18 mouse cellular contexts compared by ENCODE assay signal in genomic region chr16:91348588-91349330, GRCm38 (mm10). TPM values are rescaled to one million over a fixed set of nuclear protein-coding genes. Genes with fewer than 3 reads are reported as not detected.
DNase-seq lines count a peak whose midpoint lies in the region; ATAC-seq lines count a peak whose summit lies in the region.
"Had no signal": no experiment of that assay in that cellular context is flagged by ENCODE, and none has a peak within 500 bp of the region (broad histone marks: within the 10 kb centered on the region; RNA-seq: fewer than 3 reads in every experiment).

No protein-coding gene starts in this region.

- H3K4me2 ChIP-seq in heart, embryonic 11.5 days = no peak overlapping the region
- 0 out of 2 replicates have a peak overlapping the region, but pooled peaks have one; percentile 15 for H3K4me2 ChIP-seq in neural tube, embryonic 15.5 days
- H3K4me2 ChIP-seq in midbrain, embryonic 16.5 days (ENCODE audit: low read length) = peak overlapping the region; percentile 21; the same call in 1 of the 2 replicates
- H3K4me2 ChIP-seq in kidney, embryonic 16.5 days (replicated peaks; ENCODE audit: low read depth, low read length) = no peak overlapping the region

- 74% methylated on average over 28 of the region's 28 CpGs for WGBS in heart, embryonic 11.5 days (ENCODE audit: insufficient replicate concordance)
- WGBS in neural tube, embryonic 15.5 days = 73% methylated on average over 28 of the region's 28 CpGs
- 55% methylated on average over 24 of the region's 28 CpGs for WGBS in midbrain, embryonic 16.5 days
- WGBS in kidney, embryonic 16.5 days = 67% methylated on average over 19 of the region's 28 CpGs

- H3K36me3 ChIP-seq in heart, embryonic 11.5 days (ENCODE audit: control insufficient read depth, insufficient read depth, low read length) = no peaks in the 10 kb centered on the region
- no peaks in the 10 kb centered on the region for H3K36me3 ChIP-seq in neural tube, embryonic 15.5 days
- H3K36me3 ChIP-seq in midbrain, embryonic 16.5 days (ENCODE audit: control insufficient read depth, insufficient read depth, low read length) = no peaks in the 10 kb centered on the region
- no peaks in the 10 kb centered on the region for H3K36me3 ChIP-seq in kidney, embryonic 16.5 days (ENCODE audit: insufficient read depth, low read length)

- DNase-seq in heart, adult 11 months = peak; percentile 93
- no peak for DNase-seq in neural tube, embryonic 10.5 days (ENCODE audit: extremely low spot score, low spot score)
- DNase-seq in ZHBTc4 (ENCODE audit: low read depth, low spot score) = peak; percentile 33
- DNase-seq: heart, postnatal 4 days; lung, postnatal 36 days had no signal

- no peak overlapping the region for H3K4me3 ChIP-seq in heart, embryonic 11.5 days (ENCODE audit: low read depth, low read length)
- H3K4me3 ChIP-seq in neural tube, embryonic 15.5 days (replicated peaks) = no peak overlapping the region
- H3K4me3 ChIP-seq in midbrain, embryonic 16.5 days (ENCODE audit: low read depth, low read length) = no peak overlapping the region
- no peak overlapping the region for H3K4me3 ChIP-seq in kidney, embryonic 16.5 days (ENCODE audit: low read length)
- H3K4me3 ChIP-seq: myocyte had no signal

- ATAC-seq in heart, embryonic 11.5 days (replicated peaks; ENCODE audit: insufficient number of reproducible peaks, low FRiP score, low TSS enrichment) = no peak
- ATAC-seq in neural tube, embryonic 15.5 days (ENCODE audit: low FRiP score) = no peak
- ATAC-seq in midbrain, embryonic 16.5 days = no peak
- no peak for ATAC-seq in kidney, embryonic 16.5 days (ENCODE audit: low FRiP score, low TSS enrichment)
- ATAC-seq in megakaryocyte-erythroid progenitor cell, adult 5-6 weeks (replicated peaks; ENCODE audit: low FRiP score, low TSS enrichment, poor library complexity, severe bottlenecking) = no peak

- H3K9ac ChIP-seq in heart, embryonic 11.5 days (ENCODE audit: low read depth, low read length) = no peak overlapping the region
- H3K9ac ChIP-seq in neural tube, embryonic 15.5 days (replicated peaks) = no peak overlapping the region
- no peak overlapping the region for H3K9ac ChIP-seq in midbrain, embryonic 16.5 days (ENCODE audit: low read depth, low read length)
- no peak overlapping the region for H3K9ac ChIP-seq in kidney, embryonic 16.5 days (replicated peaks; ENCODE audit: low read length)

- H3K27ac ChIP-seq in heart, embryonic 11.5 days (ENCODE audit: low read depth, low read length) = no peak overlapping the region
- no peak overlapping the region for H3K27ac ChIP-seq in neural tube, embryonic 15.5 days (replicated peaks)
- H3K27ac ChIP-seq in midbrain, embryonic 16.5 days (ENCODE audit: low read length) = no peak overlapping the region
- H3K27ac ChIP-seq in kidney, embryonic 16.5 days (ENCODE audit: low read length) = no peak overlapping the region
- H3K27ac ChIP-seq: kidney, postnatal 0 days; stomach, postnatal 0 days had no signal

- peaks cover 15% of the 10 kb centered on the region for H3K27me3 ChIP-seq in heart, embryonic 11.5 days (ENCODE audit: control insufficient read depth, insufficient read depth, low read length)
- H3K27me3 ChIP-seq in neural tube, embryonic 15.5 days (replicated peaks) = peaks cover 58% of the 10 kb centered on the region
- H3K27me3 ChIP-seq in midbrain, embryonic 16.5 days (ENCODE audit: control insufficient read depth, insufficient read depth, low read depth, low read length) = peaks cover 15% of the 10 kb centered on the region
- H3K27me3 ChIP-seq in kidney, embryonic 16.5 days (ENCODE audit: insufficient read depth, low read length) = peaks cover 39% of the 10 kb centered on the region

- H3K9me3 ChIP-seq in heart, embryonic 11.5 days (replicated peaks; ENCODE audit: control insufficient read depth, low read length) = no peaks in the 10 kb centered on the region
- H3K9me3 ChIP-seq in neural tube, embryonic 15.5 days (replicated peaks) = no peaks in the 10 kb centered on the region
- H3K9me3 ChIP-seq in midbrain, embryonic 16.5 days (replicated peaks; ENCODE audit: control insufficient read depth, low read length, poor library complexity, severe bottlenecking) = no peaks in the 10 kb centered on the region
- H3K9me3 ChIP-seq in kidney, embryonic 16.5 days (ENCODE audit: low read length) = no peaks in the 10 kb centered on the region

- H3K4me1 ChIP-seq in heart, embryonic 11.5 days (ENCODE audit: control insufficient read depth, insufficient read depth, low read length) = no peaks in the 10 kb centered on the region
- H3K4me1 ChIP-seq in neural tube, embryonic 15.5 days = peaks cover 13% of the 10 kb centered on the region
- H3K4me1 ChIP-seq in midbrain, embryonic 16.5 days (ENCODE audit: control insufficient read depth, insufficient read depth, low read length) = peaks cover 4% of the 10 kb centered on the region; the same call in 1 of the 2 replicates
- no peaks in the 10 kb centered on the region for H3K4me1 ChIP-seq in kidney, embryonic 16.5 days (ENCODE audit: insufficient read depth, low read length)

RNA-seq across cellular contexts. Expression of gene Ifnar2, which starts 23.8 kb away (rescaled TPM):
- polyA plus RNA-seq in heart, embryonic 11.5 days (2014; fragmentation: Nextera tagmentation; extraction: Ambion mirVana) = 53.9 and 55.6 TPM in 2 replicates
- 42.3 and 45.8 TPM in 2 replicates for polyA plus RNA-seq in neural tube, embryonic 15.5 days (2015; fragmentation: Nextera tagmentation; extraction: Ambion mirVana)
- 35.4 and 38.7 TPM in 2 replicates for polyA plus RNA-seq in midbrain, embryonic 16.5 days (2015; fragmentation: Nextera tagmentation; extraction: Ambion mirVana)
- 55.5 and 56.2 TPM in 2 replicates for polyA plus RNA-seq in kidney, embryonic 16.5 days (2015; fragmentation: Nextera tagmentation; extraction: Ambion mirVana)
- total RNA-seq in megakaryocyte-erythroid progenitor cell, adult 5-6 weeks (2014; fragmentation: Nextera tagmentation) = 51.9 and 52.4 TPM in 2 replicates
- total RNA-seq in megakaryocyte-erythroid progenitor cell, adult 5-6 weeks (2017) = 47.2 and 50.8 TPM in 2 replicates

RNA-seq across cellular contexts. Expression of gene Gm21970, which starts 42.8 kb away (rescaled TPM):
- not detected in 2 replicates for polyA plus RNA-seq in heart, embryonic 11.5 days (2014; fragmentation: Nextera tagmentation; extraction: Ambion mirVana)
- polyA plus RNA-seq in neural tube, embryonic 15.5 days (2015; fragmentation: Nextera tagmentation; extraction: Ambion mirVana) = not detected in 2 replicates
- polyA plus RNA-seq in midbrain, embryonic 16.5 days (2015; fragmentation: Nextera tagmentation; extraction: Ambion mirVana) = not detected in 2 replicates
- polyA plus RNA-seq in kidney, embryonic 16.5 days (2015; fragmentation: Nextera tagmentation; extraction: Ambion mirVana) = not detected in 2 replicates
- total RNA-seq in megakaryocyte-erythroid progenitor cell, adult 5-6 weeks (2014; fragmentation: Nextera tagmentation) = 7.6 TPM in 1 of 2 replicates, not detected in the other
- total RNA-seq in megakaryocyte-erythroid progenitor cell, adult 5-6 weeks (2017) = not detected in 2 replicates
- total RNA-seq: heart, adult 8-10 months; heart, postnatal 4 days; left cerebral cortex, adult 18-20 months had no signal
- polyA plus RNA-seq: embryonic facial prominence, embryonic 14.5 days; frontal cortex, adult 2 months; kidney, postnatal 0 days; liver, adult 2 months; myocyte; stomach, postnatal 0 days had no signal

RNA-seq across cellular contexts. Expression of gene Il10rb, which starts 57.2 kb away (rescaled TPM):
- polyA plus RNA-seq in heart, embryonic 11.5 days (2014; fragmentation: Nextera tagmentation; extraction: Ambion mirVana) = 38.6 and 46.9 TPM in 2 replicates
- 14.4 and 26.5 TPM in 2 replicates for polyA plus RNA-seq in neural tube, embryonic 15.5 days (2015; fragmentation: Nextera tagmentation; extraction: Ambion mirVana)
- 10.4 and 11.1 TPM in 2 replicates for polyA plus RNA-seq in midbrain, embryonic 16.5 days (2015; fragmentation: Nextera tagmentation; extraction: Ambion mirVana)
- polyA plus RNA-seq in kidney, embryonic 16.5 days (2015; fragmentation: Nextera tagmentation; extraction: Ambion mirVana) = 38.8 and 45.1 TPM in 2 replicates
- 17.3 and 20.6 TPM in 2 replicates for total RNA-seq in megakaryocyte-erythroid progenitor cell, adult 5-6 weeks (2014; fragmentation: Nextera tagmentation)
- 23.1 and 29.0 TPM in 2 replicates for total RNA-seq in megakaryocyte-erythroid progenitor cell, adult 5-6 weeks (2017)

Comparison
In these comparisons a context has a peak if more than half of its experiments do, and no peak if none do; other contexts are left out.
1. H3K4me2 ChIP-seq: peak in neural tube, embryonic 15.5 days (single experiment) and midbrain, embryonic 16.5 days (single experiment); none in heart, embryonic 11.5 days (single experiment) and kidney, embryonic 16.5 days (single experiment).